Mouse (Mus musculus) lung, postnatal 0 days (tissue): ENCODE measurements around the gene Tpm4.

Source experiments
- CTCF ChIP-seq: IDR thresholded peaks from 2 replicates; pipeline ENCODE4 v1.5.1; 2016; ENCODE audit warnings: antibody characterized with exemption, mild to moderate bottlenecking
- EP300 ChIP-seq: IDR thresholded peaks from 2 replicates; pipeline ENCODE4 v1.6.1; 2016; ENCODE audit warnings: antibody characterized with exemption, mild to moderate bottlenecking, control low read depth

- TF ChIP-seq CTCF (peak; percentile 8; the same call in 1 of the 2 replicates), EP300 (no peak)
Observed at GRCm38 (mm10) chr8:72160007-72160406, 25.2 kb downstream of the Tpm4 start.
